Mouse (Mus musculus) thymus, postnatal 25 days (tissue): Measurements from ENCODE around the gene Dok4.
"Not testable (repeated sequence)": the region's sequence is repeated elsewhere in the genome, so short reads cannot be mapped to it uniquely, and the experiment has no call there.

Experiments used
- DNase-seq: peaks from one replicate; pipeline ENCODE4 v3.0.0; 2022

The Dok4 gene

GRCm38 (mm10) chr8:94837662-94838574, 38.2 kb downstream of the Dok4 start, which contains the start of the genes Coq9 and Ciapin1:
Gene Coq9, plus strand, starts transcription at chr8:94838321.
Gene Ciapin1, minus strand, starts transcription at chr8:94838358.
- peak; percentile 96 for DNase-seq

- DNase-seq: no peak
These were observed 39.5 kb downstream of the Dok4 start for GRCm38 (mm10) chr8:94836456-94837240.

DNA sequence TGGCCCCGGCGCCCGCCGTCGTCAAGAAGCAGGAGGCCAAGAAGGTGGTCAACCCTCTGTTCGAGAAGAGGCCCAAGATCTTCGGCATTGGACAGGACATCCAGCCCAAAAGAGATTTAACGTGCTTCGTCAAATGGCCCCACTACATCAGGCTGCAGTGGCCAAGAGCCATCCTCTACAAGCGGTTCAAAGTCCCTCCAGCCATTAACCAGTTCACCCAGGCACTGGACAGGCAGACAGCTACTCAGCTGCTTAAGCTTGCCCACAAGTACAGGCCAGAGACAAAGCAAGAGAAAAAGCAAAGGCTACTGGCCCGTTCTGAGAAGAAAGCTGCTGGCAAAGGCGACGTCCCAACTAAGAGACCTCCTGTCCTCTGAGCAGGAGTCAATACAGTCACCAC, 40.4 kb downstream of the Dok4 start:
- DNase-seq: not testable (repeated sequence)

DNA sequence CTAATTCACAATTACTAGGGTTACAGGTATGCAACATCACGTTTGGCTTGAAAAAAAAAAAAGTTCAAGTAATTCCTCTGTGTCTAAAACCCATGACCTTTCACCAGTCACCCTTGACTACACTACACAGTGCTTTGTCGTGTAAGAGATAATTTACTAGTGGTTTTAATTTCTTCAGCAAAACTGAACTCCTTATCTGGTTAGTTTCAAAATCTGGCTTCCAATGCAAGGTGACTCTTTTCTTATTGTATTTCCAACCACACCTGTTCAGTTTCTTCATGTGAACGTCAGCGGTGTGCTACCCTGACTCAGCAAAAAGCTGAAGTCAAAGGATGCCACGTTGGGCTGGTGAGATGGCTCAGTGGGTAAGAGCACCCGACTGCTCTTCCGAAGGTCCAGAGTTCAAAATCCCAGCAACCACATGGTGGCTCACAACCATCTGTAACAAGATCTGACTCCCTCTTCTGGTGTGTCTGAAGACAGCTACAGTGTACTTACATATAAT, 42.2 kb downstream of the Dok4 start:
- not testable (repeated sequence) for DNase-seq

- DNase-seq: no peak
These were observed 47.8 kb downstream of the Dok4 start for GRCm38 (mm10) chr8:94828284-94828683.

DNA sequence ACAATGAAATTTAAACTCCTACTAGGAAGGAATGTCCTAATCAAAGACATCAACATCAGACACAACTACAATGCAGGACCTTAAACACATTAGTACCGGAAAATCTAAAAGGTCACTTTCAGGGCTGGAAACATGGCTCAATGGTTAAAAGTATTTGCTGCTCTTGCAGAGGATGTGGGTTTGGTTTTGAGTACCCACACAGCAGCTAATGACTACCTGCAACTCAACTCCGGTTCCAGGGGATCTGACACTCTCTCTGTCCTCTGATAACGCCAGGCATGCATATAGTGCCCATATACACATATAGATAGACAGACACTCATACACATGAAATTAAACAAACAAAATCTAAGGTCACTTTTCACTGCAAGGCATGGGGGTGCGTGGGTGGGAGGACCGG, 49.9 kb downstream of the Dok4 start:
- no peak for DNase-seq

- DNase-seq: no peak
These were observed 51.0 kb downstream of the Dok4 start for GRCm38 (mm10) chr8:94825170-94825569.

DNA sequence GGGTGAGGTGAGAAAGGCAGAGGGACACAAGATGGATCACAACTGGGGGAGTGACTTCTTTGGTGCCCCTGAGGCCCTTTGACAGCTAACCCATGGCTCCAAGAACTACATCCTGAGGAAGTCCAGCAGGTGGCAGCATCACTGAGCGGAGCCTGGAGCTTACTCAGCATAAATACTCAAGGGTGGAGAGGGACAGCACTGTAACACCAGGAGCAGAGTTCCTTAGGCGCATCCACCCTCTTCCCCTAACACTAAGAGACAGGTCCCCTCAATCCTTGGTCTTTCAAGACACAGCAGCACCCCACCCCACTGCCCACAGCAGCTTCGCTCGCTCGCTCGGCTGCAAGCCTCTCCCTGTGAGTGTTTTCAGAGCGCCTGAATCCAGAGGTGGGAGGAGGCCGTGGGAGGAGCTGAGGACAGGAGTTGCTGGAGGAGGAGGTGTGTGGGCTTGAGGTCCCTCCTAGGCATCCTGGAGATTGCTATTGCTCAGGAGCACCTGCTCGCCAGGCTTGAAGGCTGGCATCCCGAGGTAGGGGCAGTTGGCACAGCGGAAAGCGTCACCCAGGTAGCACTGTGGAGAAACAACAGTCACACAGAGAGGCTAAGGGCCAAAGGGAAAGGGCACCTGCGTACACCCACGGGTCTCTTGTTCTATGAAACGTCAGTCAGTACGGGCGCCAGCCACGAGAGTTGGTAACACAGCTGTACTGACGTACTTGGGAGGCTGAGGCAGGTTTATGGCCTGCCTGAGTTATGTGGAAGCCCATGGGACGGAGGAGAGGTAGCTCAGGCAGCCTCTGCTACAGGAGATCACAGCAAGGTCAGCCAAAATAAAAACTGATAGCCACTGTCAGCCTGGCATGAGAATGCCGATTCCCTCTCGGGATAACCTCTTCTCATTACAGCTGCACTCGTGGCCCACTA, 53.2 kb downstream of the Dok4 start:
- peak; percentile 49 for DNase-seq

GRCm38 (mm10) chr8:94821381-94821780, 54.7 kb downstream of the Dok4 start:
- DNase-seq: no peak

- DNase-seq: no peak
These were observed 55.6 kb downstream of the Dok4 start for GRCm38 (mm10) chr8:94820553-94820952.

DNA sequence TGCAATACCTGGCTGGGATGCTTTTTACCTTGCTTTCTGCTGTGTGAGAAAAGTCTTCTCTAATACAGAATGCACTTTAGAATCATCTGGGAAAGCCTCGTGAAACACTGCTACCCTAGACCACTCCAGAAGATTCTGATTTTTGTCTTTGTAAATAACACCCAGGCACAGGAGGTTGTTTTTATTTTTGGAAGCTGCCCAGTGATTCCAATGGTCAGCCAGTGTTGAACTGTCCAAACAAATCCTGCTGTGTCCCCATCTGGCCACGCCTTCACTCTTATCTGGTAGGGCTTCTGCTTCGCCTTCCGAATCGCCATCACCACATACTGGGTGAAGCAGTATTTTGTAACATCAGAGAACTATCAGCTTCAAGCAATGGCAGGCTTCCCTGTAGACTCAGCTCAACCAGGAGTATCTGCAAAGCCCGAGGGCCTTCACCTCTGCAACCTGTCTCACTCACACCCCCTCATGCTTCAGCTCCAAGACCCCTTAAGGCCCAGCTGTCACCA, 56.4 kb downstream of the Dok4 start:
- DNase-seq: no peak

DNA sequence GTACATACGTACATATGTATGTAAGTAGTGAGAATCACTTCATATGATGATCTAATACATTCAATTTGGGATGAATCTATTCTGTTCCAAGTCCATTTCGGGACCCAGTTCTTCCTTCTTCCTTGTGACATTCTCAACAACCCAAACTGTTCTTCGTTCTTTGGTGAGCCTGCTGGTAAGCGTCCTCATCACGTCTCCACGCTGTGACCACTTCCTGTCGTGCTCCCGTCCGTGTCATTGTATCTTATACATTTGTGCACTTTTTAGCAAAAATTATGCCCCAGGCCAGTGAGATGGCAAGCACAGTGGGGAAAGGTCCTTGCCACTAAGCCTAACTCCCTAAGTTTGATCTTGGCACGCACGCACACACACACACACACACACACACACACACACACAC, 58.2 kb downstream of the Dok4 start:
- DNase-seq: no peak

DNA sequence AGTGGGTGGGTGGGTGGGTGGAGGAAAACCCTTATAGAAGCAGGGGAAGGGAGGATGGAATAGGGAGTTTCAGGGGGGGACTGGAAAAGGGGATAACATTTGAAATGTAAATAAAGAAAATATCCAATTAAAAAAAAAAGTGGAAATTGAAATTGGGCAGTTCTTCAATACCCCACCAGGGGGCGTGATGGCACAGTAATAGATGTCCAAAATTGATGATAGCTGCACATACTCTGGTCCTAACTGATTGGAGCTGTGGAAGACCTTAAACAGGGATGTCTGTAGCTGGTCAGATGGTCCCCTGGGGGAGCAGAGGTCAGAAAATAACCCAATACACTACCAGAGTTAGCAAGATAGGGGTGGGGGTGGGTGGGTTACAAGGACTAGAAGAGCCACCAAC, 61.6 kb downstream of the Dok4 start:
- DNase-seq: no peak
